Mouse (Mus musculus) heart, embryonic 12.5 days (tissue): ENCODE measurements around the gene Kdm2a. TPM values are rescaled to one million over a fixed set of nuclear protein-coding genes. Genes with fewer than 3 reads are reported as not detected.
A peak's percentile ranks its signal among the peaks of the same experiment; 100 is the strongest.

Experiments
- ATAC-seq: fragments of 200-750 bp; cut with Nextera tagmentation; 2 replicates; pipeline ENCODE4 v1.8.0; 2017; ENCODE audit warnings: moderate TSS enrichment, moderate library complexity; ENCODE audit not compliant: insufficient number of reproducible peaks, low FRiP score
- H3K27ac ChIP-seq: fragments of 300-500 bp; sonication (generic); 2 replicates; pipeline ENCODE4 v1.5.1; 2016; ENCODE audit warnings: mild to moderate bottlenecking, moderate library complexity; ENCODE audit not compliant: poor library complexity, severe bottlenecking
- H3K27me3 ChIP-seq: fragments of 300-500 bp; sonication (generic); replicated peaks from 2 replicates; pipeline ENCODE4 v1.6.1; 2016; ENCODE audit warnings: mild to moderate bottlenecking, moderate library complexity
- H3K36me3 ChIP-seq: fragments of 300-500 bp; sonication (generic); 2 replicates; pipeline ENCODE4 v1.6.1; 2016; ENCODE audit warnings: mild to moderate bottlenecking, moderate library complexity
- H3K4me1 ChIP-seq: fragments of 300-500 bp; sonication (generic); replicated peaks from 2 replicates; pipeline ENCODE4 v1.6.1; 2016; ENCODE audit warnings: mild to moderate bottlenecking
- H3K4me2 ChIP-seq: fragments of 300-500 bp; sonication (generic); 2 replicates; pipeline ENCODE4 v1.6.1; 2016; ENCODE audit warnings: mild to moderate bottlenecking, moderate library complexity
- H3K4me3 ChIP-seq: fragments of 300-500 bp; sonication (generic); 2 replicates; pipeline ENCODE4 v1.5.1; 2016; ENCODE audit warnings: mild to moderate bottlenecking
- H3K9ac ChIP-seq: fragments of 300-500 bp; sonication (generic); 2 replicates; pipeline ENCODE4 v1.6.1; 2016; ENCODE audit warnings: mild to moderate bottlenecking, moderate library complexity
- H3K9me3 ChIP-seq: fragments of 300-500 bp; sonication (generic); replicated peaks from 2 replicates; pipeline ENCODE4 v1.6.1; 2016; ENCODE audit warnings: mild to moderate bottlenecking, moderate library complexity
- WGBS: fragments of 180-500 bp; shearing (Covaris S2); methylation state at CpG from one replicate; pipeline ENCODE4 v1.1.7; 2016; 5-methylcytosine and 5-hydroxymethylcytosine counted together
- polyA plus RNA-seq: library from polyadenylated mRNA; unstranded; fragments of >200 nt; fragmentation: Nextera tagmentation; extraction: Ambion mirVana; gene quantifications from 2 replicates; pipeline ENCODE4 v1.2.1, GENCODE M21; 2016

Gene Kdm2a
- polyA plus RNA-seq, 1 experiment from 2014 or later: 50.9 TPM

DNA sequence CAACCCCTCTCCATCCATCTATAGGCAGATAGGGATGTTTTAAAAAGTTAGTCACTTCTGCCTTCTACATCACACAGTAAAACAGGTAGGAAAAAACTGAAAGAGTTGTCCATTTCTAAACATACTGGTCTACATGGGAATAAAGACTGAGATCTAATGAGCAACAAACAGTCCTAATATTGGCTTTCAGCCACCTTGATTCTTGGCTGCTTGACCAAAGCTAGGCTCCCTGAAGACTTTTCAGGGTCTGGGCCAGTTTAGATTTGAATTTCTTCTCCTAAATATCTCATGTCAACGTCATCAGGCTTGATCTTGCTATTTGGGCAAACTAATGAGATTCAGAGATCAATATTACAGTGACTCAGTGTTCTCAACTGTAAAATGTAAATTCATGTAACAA lies 71.2 kb downstream of the Kdm2a start:
- WGBS: 92% methylated on average over 1 of the region's 1 CpGs

GRCm38 (mm10) chr19:4326106-4326505 lies 72.0 kb downstream of the Kdm2a start:
- Histone ChIP-seq H3K4me1 (0 out of 2 replicates have a peak, but pooled peaks cover under 1% of the 10 kb centered on the region), H3K9me3 (no peaks in the 10 kb centered on the region), H3K9ac (no peak overlapping the region), H3K4me3 (no peak overlapping the region), H3K4me2 (no peak overlapping the region), H3K36me3 (peaks cover 88% of the 10 kb centered on the region), H3K27me3 (no peaks in the 10 kb centered on the region), H3K27ac (no peak overlapping the region)
- ATAC-seq: no peak
- 82% methylated on average over 3 of the region's 3 CpGs for WGBS

More for the DNA sequence above, 71.2 kb downstream of the Kdm2a start:
- Histone ChIP-seq H3K9ac (no peak overlapping the region), H3K4me1 (peaks cover 7% of the 10 kb centered on the region), H3K27me3 (no peaks in the 10 kb centered on the region), H3K27ac (no peak overlapping the region), H3K36me3 (peaks cover 85% of the 10 kb centered on the region), H3K4me3 (no peak overlapping the region), H3K9me3 (no peaks in the 10 kb centered on the region), H3K4me2 (no peak overlapping the region)
- ATAC-seq: no peak

- 93% methylated on average over 3 of the region's 3 CpGs for WGBS
- Histone ChIP-seq H3K9ac (no peak overlapping the region), H3K9me3 (no peaks in the 10 kb centered on the region), H3K27me3 (no peaks in the 10 kb centered on the region), H3K4me1 (peaks cover 11% of the 10 kb centered on the region), H3K27ac (no peak overlapping the region), H3K4me2 (no peak overlapping the region), H3K36me3 (peaks cover 95% of the 10 kb centered on the region), H3K4me3 (no peak overlapping the region)
- no peak for ATAC-seq
These were observed 76.0 kb downstream of the Kdm2a start for GRCm38 (mm10) chr19:4322134-4322533.

- 100% methylated on average over 1 of the region's 1 CpGs for WGBS
- no peak overlapping the region for H3K4me2 ChIP-seq
- H3K27ac ChIP-seq: no peak overlapping the region
- no peaks in the 10 kb centered on the region for H3K27me3 ChIP-seq
- peaks cover 11% of the 10 kb centered on the region for H3K4me1 ChIP-seq
- H3K9me3 ChIP-seq: no peaks in the 10 kb centered on the region
- H3K9ac ChIP-seq: no peak overlapping the region
- ATAC-seq: no peak
- no peak overlapping the region for H3K4me3 ChIP-seq
- H3K36me3 ChIP-seq: peaks cover 94% of the 10 kb centered on the region
These were observed 76.5 kb downstream of the Kdm2a start for GRCm38 (mm10) chr19:4321622-4322021.

DNA sequence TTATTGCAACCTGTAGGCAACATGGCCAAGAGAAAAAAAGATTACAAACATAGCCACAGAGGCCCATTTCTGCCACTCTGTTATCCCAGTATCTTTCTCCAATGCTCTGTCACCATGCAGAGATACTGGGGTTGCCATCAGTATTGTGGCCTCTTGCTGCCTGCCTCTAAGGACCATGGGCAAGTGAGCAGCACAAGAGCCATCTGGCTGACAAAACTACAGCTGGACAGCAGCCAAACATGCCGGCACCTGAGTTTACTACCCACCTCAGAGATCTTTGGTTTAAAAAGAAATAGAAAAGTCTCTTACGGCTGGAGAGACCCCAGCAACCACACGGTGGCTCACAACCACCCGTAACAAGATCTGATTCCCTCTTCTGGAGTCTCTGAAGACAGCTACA lies 78.8 kb downstream of the Kdm2a start:
- H3K36me3 ChIP-seq: peaks cover 82% of the 10 kb centered on the region
- H3K27ac ChIP-seq: peak overlapping the region; percentile 39; the same call in 1 of the 2 replicates
- H3K4me2 ChIP-seq: no peak overlapping the region
- H3K4me1 ChIP-seq: peaks cover 21% of the 10 kb centered on the region
- no peaks in the 10 kb centered on the region for H3K27me3 ChIP-seq
- WGBS: 66% methylated on average over 4 of the region's 4 CpGs
- H3K4me3 ChIP-seq: no peak overlapping the region
- ATAC-seq: no peak
- H3K9ac ChIP-seq: no peak overlapping the region
- H3K9me3 ChIP-seq: no peaks in the 10 kb centered on the region

GRCm38 (mm10) chr19:4317181-4317580 lies 80.9 kb downstream of the Kdm2a start:
- H3K9ac ChIP-seq: no peak overlapping the region
- no peaks in the 10 kb centered on the region for H3K27me3 ChIP-seq
- H3K4me1 ChIP-seq: peaks cover 21% of the 10 kb centered on the region
- WGBS: 89% methylated on average over 3 of the region's 3 CpGs
- H3K9me3 ChIP-seq: no peaks in the 10 kb centered on the region
- no peak overlapping the region for H3K4me2 ChIP-seq
- H3K36me3 ChIP-seq: peaks cover 66% of the 10 kb centered on the region
- no peak overlapping the region for H3K4me3 ChIP-seq
- no peak overlapping the region for H3K27ac ChIP-seq
- no peak for ATAC-seq

- Histone ChIP-seq H3K27me3 (no peaks in the 10 kb centered on the region), H3K36me3 (peaks cover 50% of the 10 kb centered on the region), H3K9me3 (no peaks in the 10 kb centered on the region), H3K27ac (no peak overlapping the region; the same call in 1 of the 2 replicates), H3K4me1 (peaks cover 21% of the 10 kb centered on the region), H3K4me2 (no peak overlapping the region), H3K9ac (no peak overlapping the region), H3K4me3 (no peak overlapping the region)
- 59% methylated on average over 6 of the region's 6 CpGs for WGBS
- 0 out of 2 replicates have a peak, but pooled peaks have one; percentile 42 for ATAC-seq
These were observed 82.7 kb downstream of the Kdm2a start for GRCm38 (mm10) chr19:4315223-4315944.

DNA sequence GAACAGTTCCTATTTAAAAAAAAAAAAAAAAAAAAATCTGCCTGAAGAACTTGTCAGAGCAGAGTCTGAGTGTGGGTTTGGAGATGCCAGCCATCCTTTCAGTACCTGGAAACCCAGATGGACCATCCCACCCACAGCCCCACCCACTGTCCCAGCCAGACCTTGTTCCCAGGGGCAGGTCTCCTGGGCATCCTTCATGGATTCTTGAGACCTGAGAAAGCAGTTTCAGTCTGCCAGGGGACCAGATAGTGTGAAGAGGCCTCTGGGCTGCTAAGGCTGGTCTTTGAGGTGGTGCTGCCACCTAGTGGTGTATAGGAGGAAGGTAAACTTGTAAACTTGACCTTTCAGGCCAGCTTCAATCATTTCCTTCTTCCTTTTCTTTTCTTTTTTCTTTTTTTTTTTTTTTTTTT lies 88.3 kb downstream of the Kdm2a start:
- H3K4me3 ChIP-seq: no peak overlapping the region
- 0 out of 2 replicates have a peak, but pooled peaks cover 3% of the 10 kb centered on the region for H3K36me3 ChIP-seq
- peaks cover 9% of the 10 kb centered on the region for H3K4me1 ChIP-seq
- H3K9ac ChIP-seq: no peak overlapping the region
- H3K27me3 ChIP-seq: no peaks in the 10 kb centered on the region
- no peak overlapping the region for H3K27ac ChIP-seq
- no peak for ATAC-seq
- no peak overlapping the region for H3K4me2 ChIP-seq
- no peaks in the 10 kb centered on the region for H3K9me3 ChIP-seq

DNA sequence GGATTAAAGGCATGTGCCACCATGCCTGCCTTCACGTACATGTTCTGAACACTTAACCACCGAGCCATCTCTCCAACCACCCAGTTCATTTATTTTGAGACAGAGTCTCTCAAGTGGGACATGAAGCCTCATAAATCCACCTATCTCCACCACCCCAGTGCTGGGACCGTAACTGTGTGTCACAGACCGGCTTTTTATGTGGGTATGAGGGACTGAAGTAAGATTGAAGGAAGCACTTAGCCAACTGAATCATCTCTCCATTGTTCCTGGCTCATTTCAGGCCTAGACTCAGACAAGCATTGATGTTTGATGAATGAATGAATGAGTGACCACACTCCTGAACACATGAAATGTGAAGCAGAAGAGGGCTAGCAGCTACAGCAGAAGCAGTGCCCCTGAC lies 88.8 kb downstream of the Kdm2a start:
- Histone ChIP-seq H3K27ac (no peak overlapping the region), H3K9me3 (no peaks in the 10 kb centered on the region), H3K36me3 (0 out of 2 replicates have a peak, but pooled peaks cover 3% of the 10 kb centered on the region), H3K4me2 (no peak overlapping the region), H3K4me3 (no peak overlapping the region), H3K27me3 (no peaks in the 10 kb centered on the region), H3K9ac (no peak overlapping the region), H3K4me1 (peaks cover 14% of the 10 kb centered on the region)
- ATAC-seq: no peak
- 90% methylated on average over 4 of the region's 4 CpGs for WGBS

DNA sequence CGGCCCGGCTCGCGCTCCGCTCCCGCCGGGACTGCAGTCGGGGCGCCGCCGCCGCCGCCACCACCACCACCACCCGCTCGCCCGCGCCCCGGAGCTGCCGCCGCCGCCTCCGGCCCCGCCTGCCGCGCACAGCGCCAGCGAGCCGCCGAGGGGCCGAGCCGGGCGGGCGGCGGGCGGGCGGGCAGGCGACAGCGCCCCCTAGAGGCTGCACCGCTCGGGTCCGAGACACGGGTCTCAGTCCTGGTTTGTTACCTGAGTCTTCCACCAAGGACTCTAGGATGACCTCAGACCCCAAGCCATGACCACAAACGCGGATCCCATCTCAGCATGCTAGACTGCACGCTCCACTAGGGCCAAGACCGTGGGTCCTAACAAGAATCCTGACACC lies 91.9 kb downstream of the Kdm2a start, which contains the start of gene Grk2:
Grk2 (minus strand) TSS at position 33 of the 388 bp plus-strand sequence.
- peak within 1 kb of the TSS; percentile 91 for H3K4me2 ChIP-seq
- no peaks in the 10 kb centered on the region for H3K27me3 ChIP-seq
- ATAC-seq: peak; percentile 82
- H3K4me1 ChIP-seq: peaks cover 43% of the 10 kb centered on the region
- peak within 1 kb of the TSS; percentile 95 for H3K4me3 ChIP-seq
- H3K9me3 ChIP-seq: no peaks in the 10 kb centered on the region
- WGBS: 9% methylated on average over 44 of the region's 46 CpGs
- H3K9ac ChIP-seq: peak within 1 kb of the TSS; percentile 95
- peak within 1 kb of the TSS; percentile 88 for H3K27ac ChIP-seq
- no peaks in the 10 kb centered on the region for H3K36me3 ChIP-seq

GRCm38 (mm10) chr19:4305491-4306189 lies 92.4 kb downstream of the Kdm2a start:
- peaks cover 49% of the 10 kb centered on the region for H3K4me1 ChIP-seq
- WGBS: 6% methylated on average over 60 of the region's 68 CpGs

More at GRCm38 (mm10) chr19:4305491-4306189, 92.4 kb downstream of the Kdm2a start:
- Histone ChIP-seq H3K36me3 (no peaks in the 10 kb centered on the region), H3K27ac (peak overlapping the region; percentile 88), H3K4me2 (peak overlapping the region; percentile 91), H3K27me3 (no peaks in the 10 kb centered on the region), H3K9me3 (no peaks in the 10 kb centered on the region), H3K4me3 (peak overlapping the region; percentile 95), H3K9ac (peak overlapping the region; percentile 95)
- peak; percentile 60 for ATAC-seq
